Mouse (Mus musculus): ENCODE measurements around the gene Acvr1. TPM values are rescaled to one million over a fixed set of nuclear protein-coding genes. Genes with fewer than 3 reads are reported as not detected.

Acvr1 gene
- polyA plus RNA-seq, 1 experiment = 18.7 TPM

DNA sequence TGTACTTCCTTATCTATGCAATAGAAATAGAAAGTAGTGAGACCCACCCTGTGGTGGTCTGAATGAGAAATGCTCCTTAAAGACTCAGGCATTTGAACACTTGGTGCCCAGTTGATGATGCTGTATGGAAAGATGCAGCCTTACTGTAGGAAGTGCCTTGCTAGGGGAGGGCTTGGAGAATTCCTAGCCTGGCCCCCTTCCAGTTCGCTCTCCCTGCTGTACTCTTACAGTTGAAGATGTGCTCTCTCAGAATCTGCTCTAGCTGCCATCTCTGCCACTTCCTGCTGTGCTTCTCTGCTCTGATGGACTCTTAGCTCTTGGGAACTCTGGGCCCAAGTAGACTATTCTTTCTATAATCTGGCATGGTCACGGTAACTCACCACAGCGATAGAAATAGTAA lies 30.6 kb upstream of the Acvr1 start:
- TF ChIP-seq POLR2A (IDR thresholded peaks at IDR 0.05; ENCODE audit: borderline replicate concordance, insufficient read depth, low read length) = no peak
- no peak for TF ChIP-seq CTCF (IDR thresholded peaks at IDR 0.05; ENCODE audit: borderline replicate concordance, insufficient read depth, low read depth, low read length)
- DNase-seq = peak; percentile 24 to 33
- H3K4me3 ChIP-seq (replicated peaks; ENCODE audit: insufficient read depth, low read depth, low read length) = no peak overlapping the region
- WGBS = 95% methylated on average over 3 of the region's 3 CpGs
- peaks cover 10% of the 10 kb centered on the region for H3K4me1 ChIP-seq (ENCODE audit: control insufficient read depth, insufficient read depth, low read length)
- no peak overlapping the region for H3K27ac ChIP-seq (ENCODE audit: insufficient read depth, low read length)
- H3K27me3 ChIP-seq (ENCODE audit: control insufficient read depth, insufficient read depth, low read length) = no peaks in the 10 kb centered on the region

DNA sequence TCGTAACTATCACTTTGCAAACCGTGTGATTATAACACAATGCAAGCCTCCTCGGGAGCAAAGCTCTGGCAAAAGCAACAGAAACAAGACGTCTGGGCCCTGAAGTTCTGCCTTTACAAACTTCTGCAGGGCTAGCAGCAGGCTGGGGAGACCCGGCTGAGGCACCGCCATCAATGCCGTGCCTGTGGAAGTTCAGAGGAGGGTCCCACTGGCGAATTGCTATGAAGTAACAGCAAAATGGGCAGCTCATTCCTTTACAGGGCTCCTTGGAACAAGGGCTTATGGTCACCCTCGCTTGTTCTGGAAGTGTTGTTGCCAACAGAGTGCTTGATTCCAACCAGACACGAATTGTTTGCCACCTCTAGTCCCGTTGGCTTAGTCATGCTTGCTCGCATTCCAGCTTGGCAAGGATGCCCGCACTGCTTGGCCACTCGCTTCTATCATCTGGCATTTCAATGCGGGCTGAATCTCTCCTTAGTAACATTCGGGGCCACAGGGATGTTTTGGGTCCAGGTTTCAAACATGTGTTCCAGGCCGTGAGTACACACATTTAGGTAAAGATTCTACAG lies 29.9 kb upstream of the Acvr1 start:
- TF ChIP-seq POLR2A (IDR thresholded peaks at IDR 0.05; ENCODE audit: borderline replicate concordance, insufficient read depth, low read length) = no peak
- no peak for TF ChIP-seq CTCF (IDR thresholded peaks at IDR 0.05; ENCODE audit: borderline replicate concordance, insufficient read depth, low read depth, low read length)
- H3K27ac ChIP-seq (ENCODE audit: insufficient read depth, low read length) = 0 out of 2 replicates have a peak overlapping the region, but pooled peaks have one; percentile 6
- WGBS = 10% methylated on average over 17 of the region's 17 CpGs
- H3K4me1 ChIP-seq (ENCODE audit: control insufficient read depth, insufficient read depth, low read length) = peaks cover 10% of the 10 kb centered on the region
- H3K4me3 ChIP-seq (replicated peaks; ENCODE audit: insufficient read depth, low read depth, low read length) = no peak overlapping the region
- DNase-seq = peak; percentile 86 to 92
- H3K27me3 ChIP-seq (ENCODE audit: control insufficient read depth, insufficient read depth, low read length) = no peaks in the 10 kb centered on the region

DNA sequence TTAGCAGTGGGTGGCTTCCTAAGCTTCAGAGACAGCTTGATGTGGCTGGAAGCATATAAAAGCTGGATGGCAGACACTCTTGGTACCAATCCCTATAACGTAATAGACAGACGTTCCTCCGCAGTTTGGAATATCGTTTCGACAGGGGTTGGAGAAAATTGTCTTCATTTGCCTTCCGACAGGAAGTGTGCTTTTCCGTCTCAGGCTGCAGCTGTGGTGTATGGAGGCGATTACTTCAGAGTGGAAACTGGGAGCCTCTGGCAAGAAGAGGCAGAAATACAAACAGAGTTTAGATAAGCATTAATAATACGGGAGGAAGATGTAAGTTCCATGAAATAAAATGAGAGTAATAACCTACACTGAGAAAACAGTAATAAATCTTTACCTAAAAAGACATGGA lies 28.4 kb upstream of the Acvr1 start:
- TF ChIP-seq POLR2A (IDR thresholded peaks at IDR 0.05; ENCODE audit: borderline replicate concordance, insufficient read depth, low read length) (no peak), CTCF (IDR thresholded peaks at IDR 0.05; ENCODE audit: borderline replicate concordance, insufficient read depth, low read depth, low read length) (no peak)
- Histone ChIP-seq H3K4me3 (replicated peaks; ENCODE audit: insufficient read depth, low read depth, low read length) (no peak overlapping the region), H3K27ac (ENCODE audit: insufficient read depth, low read length) (no peak overlapping the region), H3K27me3 (ENCODE audit: control insufficient read depth, insufficient read depth, low read length) (no peaks in the 10 kb centered on the region), H3K4me1 (ENCODE audit: control insufficient read depth, insufficient read depth, low read length) (peaks cover 10% of the 10 kb centered on the region)
- no peak for DNase-seq
- WGBS = 91% methylated on average over 9 of the region's 9 CpGs

DNA sequence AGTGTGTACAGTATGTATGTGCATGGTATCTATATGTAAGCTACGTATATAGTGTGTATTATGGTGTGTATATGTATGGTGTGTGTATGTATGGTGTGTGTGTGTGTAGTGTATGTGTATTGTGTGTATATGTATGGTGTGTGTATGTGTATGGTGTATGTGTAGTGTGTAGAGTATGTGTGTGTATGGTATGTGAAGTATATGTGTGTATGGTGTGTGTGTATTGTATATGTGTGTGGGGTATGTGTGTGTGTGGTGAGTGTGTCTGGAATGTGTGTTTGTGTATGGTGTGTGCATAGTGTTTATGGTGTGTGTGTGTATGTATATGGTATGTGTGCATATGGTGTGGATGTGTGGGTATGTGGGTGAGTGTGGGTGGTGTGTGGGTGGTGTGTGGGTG lies 23.1 kb upstream of the Acvr1 start:
- no peak overlapping the region for H3K4me3 ChIP-seq (replicated peaks; ENCODE audit: insufficient read depth, low read depth, low read length)
- H3K4me1 ChIP-seq (ENCODE audit: control insufficient read depth, insufficient read depth, low read length) = no peaks in the 10 kb centered on the region; the same call in 1 of the 2 replicates
- no peak for DNase-seq
- no peak for TF ChIP-seq CTCF (IDR thresholded peaks at IDR 0.05; ENCODE audit: borderline replicate concordance, insufficient read depth, low read depth, low read length)
- TF ChIP-seq POLR2A (IDR thresholded peaks at IDR 0.05; ENCODE audit: borderline replicate concordance, insufficient read depth, low read length) = no peak
- H3K27me3 ChIP-seq (ENCODE audit: control insufficient read depth, insufficient read depth, low read length) = no peaks in the 10 kb centered on the region
- H3K27ac ChIP-seq (ENCODE audit: insufficient read depth, low read length) = no peak overlapping the region
- 94% methylated on average over 1 of the region's 1 CpGs for WGBS

DNA sequence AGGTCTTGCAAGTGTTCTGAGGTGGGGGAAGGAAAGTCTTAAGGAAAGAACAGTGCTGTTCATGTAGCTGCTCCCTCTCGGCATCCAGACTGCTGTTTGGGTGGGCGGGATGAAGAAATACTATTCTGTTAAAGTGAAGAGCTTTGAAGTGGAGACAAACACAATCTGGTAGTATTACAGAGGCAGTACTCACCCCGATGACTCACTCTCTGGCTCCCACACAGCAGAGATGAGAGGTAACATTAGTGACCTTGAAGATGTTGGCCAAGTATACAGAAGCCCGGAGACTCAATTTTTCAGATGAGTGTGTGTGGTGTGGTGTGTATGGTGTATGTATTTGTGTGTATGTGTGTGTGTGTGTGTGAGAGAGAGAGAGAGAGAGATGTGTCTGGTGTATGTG lies 22.7 kb upstream of the Acvr1 start:
- no peaks in the 10 kb centered on the region for H3K27me3 ChIP-seq (ENCODE audit: control insufficient read depth, insufficient read depth, low read length)
- TF ChIP-seq CTCF (IDR thresholded peaks at IDR 0.05; ENCODE audit: borderline replicate concordance, insufficient read depth, low read depth, low read length) (no peak), POLR2A (IDR thresholded peaks at IDR 0.05; ENCODE audit: borderline replicate concordance, insufficient read depth, low read length) (no peak)
- DNase-seq = no peak
- no peak overlapping the region for H3K4me3 ChIP-seq (replicated peaks; ENCODE audit: insufficient read depth, low read depth, low read length)
- no peak overlapping the region for H3K27ac ChIP-seq (ENCODE audit: insufficient read depth, low read length)
- no peaks in the 10 kb centered on the region; the same call in 1 of the 2 replicates for H3K4me1 ChIP-seq (ENCODE audit: control insufficient read depth, insufficient read depth, low read length)
- WGBS = 83% methylated on average over 4 of the region's 4 CpGs

DNA sequence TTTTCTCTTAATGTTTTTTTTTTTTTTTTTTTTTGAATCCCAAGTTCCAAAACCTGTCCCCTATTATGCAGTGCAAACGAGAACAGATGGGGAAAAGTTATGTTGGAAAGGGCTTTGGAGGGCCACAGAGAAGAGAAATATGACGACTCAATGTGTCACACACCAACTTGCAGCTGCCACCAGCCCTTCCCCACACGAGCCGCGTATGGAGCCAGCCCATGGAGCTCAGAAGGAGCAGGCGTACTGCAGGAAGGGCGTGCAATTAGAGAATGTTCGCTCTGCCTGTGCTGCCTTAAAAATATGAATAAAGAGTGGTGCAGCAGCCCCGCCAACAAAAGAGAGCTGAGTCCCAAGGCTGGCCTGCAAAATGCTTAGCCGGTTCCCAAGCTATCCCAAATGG lies 19.4 kb upstream of the Acvr1 start:
- no peak for DNase-seq
- Histone ChIP-seq H3K4me1 (ENCODE audit: control insufficient read depth, insufficient read depth, low read length) (no peaks in the 10 kb centered on the region; the same call in 1 of the 2 replicates), H3K27me3 (ENCODE audit: control insufficient read depth, insufficient read depth, low read length) (no peaks in the 10 kb centered on the region), H3K4me3 (replicated peaks; ENCODE audit: insufficient read depth, low read depth, low read length) (no peak overlapping the region), H3K27ac (ENCODE audit: insufficient read depth, low read length) (no peak overlapping the region)
- WGBS = 56% methylated on average over 10 of the region's 10 CpGs
- TF ChIP-seq POLR2A (IDR thresholded peaks at IDR 0.05; ENCODE audit: borderline replicate concordance, insufficient read depth, low read length) = no peak
- no peak for TF ChIP-seq CTCF (IDR thresholded peaks at IDR 0.05; ENCODE audit: borderline replicate concordance, insufficient read depth, low read depth, low read length)

DNA sequence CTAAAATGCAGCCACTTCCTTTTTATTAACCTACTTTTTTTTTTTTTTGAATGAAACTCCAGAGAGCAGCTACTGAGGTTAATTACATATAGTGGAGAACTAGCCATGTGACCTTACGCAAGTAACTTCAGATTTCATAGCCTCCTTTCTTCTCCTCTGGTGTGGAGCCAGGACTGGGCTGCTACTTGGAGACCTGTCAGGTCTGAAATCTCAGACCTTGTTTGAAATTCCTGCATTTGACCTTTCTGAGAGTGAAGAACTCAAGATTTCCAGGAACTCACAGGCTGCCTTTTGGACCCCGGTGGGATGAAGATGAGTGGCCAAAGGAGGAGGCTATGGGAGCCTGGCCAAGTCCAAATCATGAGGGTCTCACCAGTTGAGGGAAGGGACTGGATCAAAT lies 7.2 kb upstream of the Acvr1 start:
- H3K27me3 ChIP-seq (ENCODE audit: control insufficient read depth, insufficient read depth, low read length) = no peaks in the 10 kb centered on the region
- no peak for DNase-seq
- H3K4me1 ChIP-seq (ENCODE audit: control insufficient read depth, insufficient read depth, low read length) = peaks cover 2% of the 10 kb centered on the region
- H3K27ac ChIP-seq (ENCODE audit: insufficient read depth, low read length) = no peak overlapping the region
- H3K4me3 ChIP-seq (replicated peaks; ENCODE audit: insufficient read depth, low read depth, low read length) = no peak overlapping the region
- TF ChIP-seq CTCF (IDR thresholded peaks at IDR 0.05; ENCODE audit: borderline replicate concordance, insufficient read depth, low read depth, low read length) = no peak
- no peak for TF ChIP-seq POLR2A (IDR thresholded peaks at IDR 0.05; ENCODE audit: borderline replicate concordance, insufficient read depth, low read length)
- 73% methylated on average over 2 of the region's 2 CpGs for WGBS

DNA sequence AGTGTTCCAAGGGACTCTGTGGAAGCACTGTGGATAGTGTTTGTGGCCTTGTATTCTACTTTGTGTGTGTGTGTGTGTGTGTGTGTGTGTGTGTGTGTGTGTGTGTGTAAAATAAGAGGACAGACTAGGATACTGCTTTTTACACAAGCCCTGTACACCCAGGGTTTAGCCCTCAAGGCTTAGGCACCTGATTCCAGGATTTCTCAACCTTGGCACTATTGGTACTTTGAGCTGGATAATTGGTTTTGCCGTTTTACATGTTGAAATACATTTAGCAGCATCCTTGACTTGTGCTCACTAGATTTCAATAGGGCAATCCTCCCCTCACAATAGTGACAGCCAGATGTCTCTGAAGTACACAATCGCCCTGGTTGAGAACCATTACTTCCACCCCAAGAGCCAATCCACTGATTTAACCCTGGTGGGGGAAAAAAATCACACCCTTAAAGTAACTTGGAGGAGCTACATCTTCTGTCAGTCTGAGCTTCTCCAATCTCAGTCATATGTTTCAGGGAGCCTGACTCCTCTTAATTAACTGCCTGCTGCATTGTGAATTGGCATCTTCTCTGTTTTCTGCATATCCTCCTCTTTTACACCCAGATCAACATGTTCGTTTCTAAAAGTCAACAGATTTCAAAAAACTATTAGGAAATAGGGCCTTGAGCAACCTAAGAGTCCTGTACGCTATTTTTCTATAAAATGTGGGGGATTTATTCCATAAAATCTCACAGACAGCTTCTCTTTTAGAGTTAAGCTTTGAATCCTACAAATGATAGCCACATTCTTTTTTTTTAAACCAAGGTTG lies 2.1 kb upstream of the Acvr1 start:
- WGBS = 54% methylated on average over 4 of the region's 4 CpGs
- TF ChIP-seq CTCF (IDR thresholded peaks at IDR 0.05; ENCODE audit: borderline replicate concordance, insufficient read depth, low read depth, low read length) (no peak), POLR2A (IDR thresholded peaks at IDR 0.05; ENCODE audit: borderline replicate concordance, insufficient read depth, low read length) (no peak)
- Histone ChIP-seq H3K27me3 (ENCODE audit: control insufficient read depth, insufficient read depth, low read length) (no peaks in the 10 kb centered on the region), H3K27ac (ENCODE audit: insufficient read depth, low read length) (peak overlapping the region; percentile 80), H3K4me3 (replicated peaks; ENCODE audit: insufficient read depth, low read depth, low read length) (peak overlapping the region; percentile 91), H3K4me1 (ENCODE audit: control insufficient read depth, insufficient read depth, low read length) (peaks cover 12% of the 10 kb centered on the region)
- DNase-seq = peak in 1 of 2 experiments; percentile 19
